Mouse (Mus musculus) thymus, adult 18-20 months (tissue): ENCODE results near the gene Fbxw2.
"Not testable (repeated sequence)": the region's sequence is repeated elsewhere in the genome, so short reads cannot be mapped to it uniquely, and the experiment has no call there.

Experiments used
- DNase-seq, 2 experiments: peaks; one replicate each; pipeline ENCODE4 v3.0.0; 2022; ENCODE audit warnings: mixed read lengths in 2 of 2

Fbxw2 gene

DNA sequence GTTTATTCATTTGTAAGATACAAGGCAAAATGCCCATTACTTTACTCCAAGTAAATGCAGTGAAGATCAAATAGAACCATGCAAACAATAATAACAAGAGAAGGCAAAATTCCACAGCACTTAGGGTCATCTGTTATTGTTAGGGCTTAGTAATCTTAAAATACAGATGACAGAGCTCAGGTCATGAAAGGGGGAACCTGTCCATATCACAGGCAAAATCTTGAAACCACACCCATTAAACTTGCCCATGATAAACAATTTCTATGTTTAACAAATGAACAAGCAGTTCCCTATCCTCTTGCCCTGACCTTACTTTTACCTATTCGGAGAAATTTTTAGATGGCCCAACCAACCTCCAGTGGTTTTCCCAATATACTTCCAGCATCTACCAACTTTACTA is 16.5 kb downstream of the Fbxw2 start:
- no peak for DNase-seq

DNA sequence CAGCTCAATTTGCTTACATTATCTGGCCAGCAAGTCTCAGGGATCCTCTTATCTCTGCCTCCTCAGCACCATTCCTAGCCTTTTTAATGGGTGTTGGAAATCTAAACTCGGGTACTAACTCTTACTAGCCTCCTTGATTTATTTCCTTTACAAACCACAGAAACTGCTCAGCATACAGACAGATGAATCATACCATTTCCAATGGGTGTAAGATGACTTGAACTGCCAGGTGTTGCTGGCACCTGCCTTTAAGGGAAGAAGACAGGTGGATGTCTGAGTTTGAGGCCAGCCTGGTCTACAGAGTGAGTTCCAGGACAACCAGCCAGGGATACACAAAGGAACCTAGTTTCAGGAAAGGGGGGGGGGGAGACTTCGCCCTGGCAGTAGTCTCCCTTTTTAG is 18.1 kb downstream of the Fbxw2 start:
- no peak for DNase-seq

GRCm38 (mm10) chr2:34805364-34805950 is 20.7 kb downstream of the Fbxw2 start:
- no peak for DNase-seq

DNA sequence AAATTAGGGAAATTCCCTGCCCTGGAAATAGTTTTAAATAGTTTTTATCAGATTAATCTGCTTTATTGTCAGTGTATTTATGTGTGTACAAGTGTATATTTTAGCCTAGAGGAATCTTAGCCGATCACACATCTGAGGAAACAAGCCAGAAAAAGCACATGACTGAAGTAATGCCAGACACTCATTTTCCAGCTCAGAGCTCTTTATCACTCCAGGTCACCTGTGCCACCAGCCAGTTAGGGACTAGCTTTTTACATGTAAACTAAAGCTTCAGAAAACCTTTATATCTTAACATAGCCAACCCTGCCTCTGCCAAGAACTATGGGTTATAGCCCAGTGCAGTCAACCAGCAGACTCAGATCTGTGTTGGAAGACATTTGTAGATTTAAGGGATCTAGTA is 21.3 kb downstream of the Fbxw2 start:
- no peak for DNase-seq

GRCm38 (mm10) chr2:34804172-34804571 is 21.9 kb downstream of the Fbxw2 start:
- DNase-seq, result no peak

DNA sequence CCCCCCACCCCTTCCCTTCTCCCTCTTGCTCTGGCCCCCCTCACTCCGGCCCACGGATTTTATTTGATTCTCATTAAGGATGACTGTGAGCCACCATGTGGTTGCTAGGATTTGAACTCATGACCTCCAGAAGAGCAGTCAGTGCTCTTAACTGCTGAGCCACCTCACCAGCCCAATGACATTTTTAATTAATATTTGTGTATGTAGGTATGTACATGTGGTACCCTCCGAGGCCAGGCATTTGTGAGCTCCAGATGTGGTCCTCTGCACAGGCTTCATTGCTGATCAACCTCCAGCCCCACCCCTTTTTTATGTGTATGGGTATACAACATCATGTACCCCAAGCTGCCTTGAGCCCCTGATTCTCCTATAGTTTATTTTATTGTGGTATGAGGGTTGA is 22.4 kb downstream of the Fbxw2 start:
- DNase-seq, result no peak

- DNase-seq, result peak; percentile 18 to 51
These were observed 23.4 kb downstream of the Fbxw2 start for GRCm38 (mm10) chr2:34802565-34803245.

DNA sequence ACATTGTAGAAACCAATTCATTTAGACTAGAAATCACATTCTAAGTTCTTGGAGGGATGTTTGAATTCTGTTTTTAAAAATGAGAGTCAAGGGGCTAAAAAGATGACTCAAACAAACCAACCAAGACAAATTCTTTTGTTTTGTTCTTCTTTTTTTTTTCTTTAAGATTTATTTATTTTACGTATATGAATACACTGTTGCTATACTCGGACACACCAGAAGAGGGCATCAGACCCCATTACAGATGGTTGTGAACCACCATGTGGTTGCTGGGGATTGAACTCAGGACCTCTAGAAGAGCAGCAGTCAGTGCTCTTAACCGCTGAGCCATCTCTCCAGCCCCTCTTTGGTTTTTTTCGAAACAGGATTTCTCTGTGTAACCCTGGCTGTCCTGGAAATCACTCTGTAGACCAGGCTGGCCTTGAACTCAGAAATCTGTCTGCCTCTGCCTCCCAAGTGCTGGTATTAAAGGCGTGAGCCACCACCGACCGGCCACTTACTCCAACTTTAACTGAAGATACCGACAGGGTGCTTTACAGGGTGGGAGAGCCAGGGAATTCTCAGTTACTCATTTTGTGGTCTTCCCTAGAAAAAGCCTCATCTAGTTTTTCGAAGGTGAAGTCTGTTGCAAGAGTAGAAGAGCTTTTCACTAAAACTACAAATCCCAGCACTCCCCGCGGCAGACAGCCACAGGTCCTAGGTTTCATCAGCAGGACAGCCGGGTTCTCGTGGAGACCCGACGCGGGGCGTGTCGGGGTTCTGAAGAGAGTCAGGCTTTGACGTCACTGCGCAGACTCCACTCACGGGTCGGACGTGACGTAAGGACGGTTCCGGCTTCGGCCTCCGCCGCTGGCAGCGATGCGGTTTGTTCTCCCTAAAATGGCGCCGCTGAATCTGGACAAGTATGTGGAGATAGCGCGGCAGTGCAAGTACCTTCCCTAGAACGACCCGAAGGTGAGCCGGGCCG is 24.3 kb downstream of the Fbxw2 start:
- DNase-seq, result peak; percentile 94 to 97

DNA sequence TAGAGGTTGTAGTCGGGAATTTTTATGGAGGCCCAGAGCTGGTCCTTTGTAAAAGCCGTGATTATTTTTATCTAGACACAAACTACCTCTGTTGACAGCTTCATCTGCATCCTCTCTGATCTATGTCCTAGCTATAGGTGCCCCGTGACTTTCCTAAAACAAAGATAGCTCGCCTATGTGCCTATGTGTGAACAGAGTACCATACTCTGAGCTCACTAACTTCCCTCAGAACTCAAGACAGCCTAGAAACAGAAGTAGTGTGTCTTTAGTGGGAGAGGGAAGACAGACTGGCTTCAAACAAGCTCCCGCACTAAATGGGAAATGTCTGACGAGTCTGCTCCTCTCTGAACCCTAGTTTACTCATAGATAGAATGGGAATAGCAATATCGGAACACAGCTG is 25.7 kb downstream of the Fbxw2 start:
- no peak for DNase-seq

DNA sequence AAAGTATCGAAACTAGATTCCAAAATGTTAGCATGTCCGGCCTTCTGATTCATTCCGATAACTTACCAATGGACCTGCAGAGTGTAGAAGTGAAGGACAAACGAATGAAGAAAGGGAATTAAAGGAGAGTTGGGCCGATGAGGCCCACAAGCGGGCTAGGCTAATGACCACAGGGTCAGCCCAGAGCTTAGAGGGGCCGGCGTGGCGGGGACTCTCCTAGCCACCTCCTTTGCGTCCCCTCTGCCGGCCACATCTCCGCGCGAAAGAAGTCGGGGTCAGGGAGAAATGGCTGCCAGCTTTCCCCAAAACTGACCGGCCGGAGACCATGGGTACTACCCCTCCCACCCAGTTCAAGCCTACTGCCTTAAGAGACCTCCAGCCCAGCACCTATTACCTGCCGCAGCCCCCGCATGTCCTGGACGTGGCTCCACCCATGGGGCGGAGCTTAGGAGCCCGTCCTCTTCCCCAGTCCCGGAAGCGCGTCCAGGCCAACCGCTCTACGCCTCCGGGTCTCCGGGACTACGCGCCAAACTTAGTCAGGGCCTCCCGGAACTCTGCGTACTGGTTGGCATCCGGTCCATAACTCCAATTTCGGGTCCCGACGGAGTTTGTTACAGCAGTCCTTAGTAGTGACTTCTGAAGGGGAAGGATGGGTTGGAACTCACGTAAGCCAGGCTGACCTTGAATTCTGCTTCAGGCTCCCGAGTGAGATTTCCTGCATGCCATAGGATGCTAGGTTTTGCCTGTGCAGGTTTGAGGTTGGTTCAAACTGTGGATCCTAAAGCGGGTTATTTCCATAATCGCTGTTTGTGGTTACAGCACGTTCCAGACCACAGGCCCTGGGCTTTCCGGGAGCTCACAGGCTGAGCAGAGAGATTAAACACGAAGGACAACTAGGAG is 26.5 kb downstream of the Fbxw2 start, which contains the start of gene Rabepk:
Gene Rabepk (minus strand): TSS at position 556 of the 900 bp plus-strand sequence.
- peak; percentile 80 to 86 for DNase-seq

DNA sequence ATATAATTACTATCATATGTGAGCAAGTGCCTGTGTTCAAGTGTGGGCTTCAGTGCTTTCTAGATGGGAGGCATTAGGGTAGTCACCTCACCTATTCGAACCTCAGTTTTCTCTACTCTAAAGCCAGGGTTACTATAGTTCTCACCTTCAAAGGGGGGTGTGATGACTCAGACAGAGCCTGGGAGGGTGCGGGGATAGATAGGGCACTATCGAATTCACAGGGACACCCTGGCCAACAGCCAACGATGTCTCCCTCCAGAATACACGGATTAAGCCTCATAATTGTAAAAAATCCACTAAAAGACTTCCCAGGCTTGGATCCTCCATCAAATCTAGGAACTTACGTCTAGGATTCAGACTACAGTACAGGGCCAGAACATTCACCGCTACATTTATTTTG is 30.7 kb downstream of the Fbxw2 start:
- DNase-seq, result no peak

DNA sequence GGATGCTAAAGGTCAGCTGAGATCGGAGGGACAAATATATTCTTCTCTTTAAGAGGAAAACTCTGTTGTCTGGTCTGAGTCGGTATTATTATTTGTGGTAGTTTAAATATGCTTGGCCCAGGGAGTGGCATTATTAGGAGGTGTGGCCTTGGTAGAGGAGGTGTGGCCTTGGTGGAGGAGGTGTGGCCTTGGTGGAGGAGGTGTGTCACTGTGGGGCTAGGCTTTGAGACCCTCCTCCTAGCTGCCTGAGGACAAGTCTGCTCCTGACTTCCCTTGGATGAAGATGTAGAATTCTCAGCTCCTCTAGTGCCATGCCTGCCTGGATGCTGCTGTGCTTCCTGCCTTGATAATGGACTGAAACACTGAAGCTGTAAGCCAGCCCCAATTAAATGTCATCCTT is 31.6 kb downstream of the Fbxw2 start:
- DNase-seq, result no peak

DNA sequence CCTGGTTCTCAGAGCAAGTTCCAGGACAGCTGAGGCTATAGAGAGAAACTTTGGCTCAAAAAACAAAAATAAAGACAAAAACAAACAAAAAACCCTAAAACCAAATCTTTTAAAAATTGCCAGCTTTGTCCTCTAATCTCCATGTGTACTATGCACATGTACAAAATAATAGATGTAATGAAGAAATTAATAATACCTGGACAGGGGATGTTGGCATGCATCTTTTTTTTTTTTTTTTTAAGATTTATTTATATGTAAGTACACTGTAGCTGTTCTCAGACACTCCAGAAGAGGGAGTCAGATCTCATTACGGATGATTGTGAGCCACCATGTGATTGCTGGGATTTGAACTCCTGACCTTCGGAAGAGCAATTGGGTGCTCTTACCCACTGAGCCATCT is 33.6 kb downstream of the Fbxw2 start:
- DNase-seq, result not testable (repeated sequence)

- peak; percentile 42 to 71 for DNase-seq
These were observed 35.8 kb downstream of the Fbxw2 start for GRCm38 (mm10) chr2:34790282-34790681.

DNA sequence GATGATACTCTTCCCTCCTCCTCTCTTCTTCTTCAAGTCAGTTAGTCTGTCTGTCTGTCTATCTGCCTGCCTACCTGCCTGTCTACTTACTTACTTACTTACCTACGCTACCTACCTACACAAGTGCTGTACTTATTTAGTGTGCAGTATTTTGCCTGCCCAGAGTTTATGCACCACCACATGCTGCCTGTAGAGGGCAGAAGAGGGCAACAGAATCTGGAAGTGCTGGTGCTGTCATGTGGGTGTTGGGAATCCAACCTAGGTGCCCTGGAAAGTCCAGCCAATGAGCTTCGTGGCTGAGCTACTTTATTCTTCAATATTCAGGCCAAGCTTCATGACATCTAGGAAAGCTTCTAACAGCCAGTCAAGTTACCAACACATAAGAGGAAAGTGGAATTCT is 42.0 kb downstream of the Fbxw2 start:
- peak; percentile 15 to 23 for DNase-seq

GRCm38 (mm10) chr2:34783064-34784020 is 42.8 kb downstream of the Fbxw2 start:
- no peak for DNase-seq

GRCm38 (mm10) chr2:34777237-34777868 is 48.8 kb downstream of the Fbxw2 start:
- no peak for DNase-seq

- DNase-seq, result no peak
These were observed 51.6 kb downstream of the Fbxw2 start for GRCm38 (mm10) chr2:34774493-34774892.

DNA sequence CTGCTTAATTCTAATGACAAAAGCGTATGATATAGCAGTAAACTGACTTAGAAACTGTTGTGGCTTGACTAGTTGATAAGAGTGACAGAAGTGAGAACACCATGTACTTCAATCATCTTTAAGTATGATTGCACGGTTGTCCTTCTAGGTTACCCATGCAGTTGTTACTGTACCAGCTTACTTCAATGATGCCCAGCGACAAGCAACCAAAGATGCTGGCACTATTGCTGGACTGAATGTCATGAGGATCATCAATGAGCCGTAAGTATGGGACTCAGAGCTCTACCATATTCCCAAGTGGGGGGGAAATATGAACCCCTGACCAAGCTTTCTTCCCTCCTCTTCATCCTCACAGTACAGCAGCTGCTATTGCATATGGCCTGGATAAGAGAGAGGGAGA is 52.4 kb downstream of the Fbxw2 start:
- no peak for DNase-seq
